Mouse (Mus musculus) testis, adult 2 months (tissue): ENCODE measurements around the gene Pbld2. TPM values are rescaled to one million over a fixed set of nuclear protein-coding genes. Genes with fewer than 3 reads are reported as not detected.
"Not testable (repeated sequence)": the region's sequence is repeated elsewhere in the genome, so short reads cannot be mapped to it uniquely, and the experiment has no call there.

Experiments used
- H3K27ac ChIP-seq: fragments of 200-500 bp; 2 replicates; pipeline ENCODE4 v1.5.1; 2012; ENCODE audit warnings: low read depth, low read length; ENCODE audit not compliant: control insufficient read depth, insufficient read depth
- H3K27me3 ChIP-seq: fragments of 200-500 bp; 2 replicates; pipeline ENCODE4 v1.6.1; 2012; ENCODE audit warnings: mild to moderate bottlenecking, low read length, moderate library complexity; ENCODE audit not compliant: control insufficient read depth, insufficient read depth
- H3K36me3 ChIP-seq: fragments of 200-500 bp; 2 replicates; pipeline ENCODE4 v1.6.1; 2012; ENCODE audit warnings: mild to moderate bottlenecking, low read length; ENCODE audit not compliant: control insufficient read depth, insufficient read depth
- H3K4me1 ChIP-seq: fragments of 200-500 bp; 2 replicates; pipeline ENCODE4 v1.6.1; 2012; ENCODE audit warnings: low read length; ENCODE audit not compliant: control insufficient read depth, insufficient read depth
- H3K4me3 ChIP-seq: fragments of 200-500 bp; 2 replicates; pipeline ENCODE4 v1.5.1; 2012; ENCODE audit warnings: low read depth, mild to moderate bottlenecking, low read length, moderate library complexity, mixed read lengths; ENCODE audit not compliant: control insufficient read depth
- CTCF ChIP-seq: fragments of 200-500 bp; IDR thresholded peaks from 2 replicates; pipeline ENCODE4 v1.5.1; 2012; ENCODE audit warnings: low read depth, mild to moderate bottlenecking, inconsistent platforms, low read length, moderate library complexity; ENCODE audit not compliant: control insufficient read depth, insufficient read depth, insufficient replicate concordance
- POLR2A ChIP-seq: fragments of 200-500 bp; IDR thresholded peaks from 2 replicates; pipeline ENCODE4 v1.6.1; 2012; ENCODE audit warnings: low read depth, mild to moderate bottlenecking, inconsistent platforms, low read length, moderate library complexity; ENCODE audit not compliant: control insufficient read depth
- polyA plus RNA-seq: library from polyadenylated mRNA; depleted of rRNA; stranded (reverse); fragments of >200 nt; gene quantifications from 2 replicates; pipeline ENCODE4 v1.2.3, GENCODE M21; 2012

Gene Pbld2
- polyA plus RNA-seq, 1 experiment, result 4.0 TPM

DNA sequence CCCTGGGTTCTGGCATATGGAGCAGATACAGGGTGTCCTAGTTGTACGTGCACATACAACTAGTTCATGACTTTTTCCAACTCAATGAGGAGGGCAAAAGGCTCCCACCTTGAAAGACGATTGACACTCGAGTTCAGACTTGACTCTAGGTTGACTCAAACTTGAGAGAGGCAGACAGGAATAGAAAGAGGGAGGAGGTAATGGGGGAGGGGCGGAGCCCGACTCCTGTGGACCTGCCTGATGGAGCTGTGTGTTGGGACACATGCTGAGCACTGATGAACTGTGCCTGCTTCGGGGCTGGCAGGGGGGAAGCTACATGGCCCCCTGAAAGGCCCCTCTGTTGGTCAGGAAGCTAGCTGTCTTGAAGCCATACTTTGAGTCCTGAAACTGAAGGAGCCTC lies 28.9 kb downstream of the Pbld2 start:
- TF ChIP-seq POLR2A (no peak), CTCF (no peak)
- H3K27ac ChIP-seq, result no peak overlapping the region
- no peaks in the 10 kb centered on the region for H3K4me1 ChIP-seq
- no peaks in the 10 kb centered on the region for H3K27me3 ChIP-seq
- no peaks in the 10 kb centered on the region for H3K36me3 ChIP-seq
- H3K4me3 ChIP-seq, result no peak overlapping the region

DNA sequence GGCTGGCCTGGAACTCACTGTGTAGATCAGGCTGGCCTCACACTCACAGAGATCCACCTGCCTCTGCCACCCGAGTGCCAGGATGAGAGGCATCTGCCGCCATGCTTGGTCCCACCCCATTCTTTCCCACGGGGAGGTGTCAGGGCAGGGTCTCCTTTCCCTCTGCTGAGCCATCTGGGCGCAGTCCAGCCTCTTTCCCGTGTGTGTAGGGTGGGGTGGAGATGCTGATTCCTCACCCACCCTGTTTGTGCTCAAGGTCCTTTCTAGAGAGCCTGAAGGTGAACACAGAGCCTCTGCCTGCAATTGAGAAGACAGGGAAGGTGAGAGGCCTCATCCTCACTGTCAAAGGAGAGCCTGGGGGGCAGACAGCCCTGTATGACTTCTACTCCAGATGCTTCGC lies 30.0 kb downstream of the Pbld2 start:
- not testable (repeated sequence) for H3K4me3 ChIP-seq, H3K4me1 ChIP-seq, H3K36me3 ChIP-seq, H3K27me3 ChIP-seq, H3K27ac ChIP-seq

DNA sequence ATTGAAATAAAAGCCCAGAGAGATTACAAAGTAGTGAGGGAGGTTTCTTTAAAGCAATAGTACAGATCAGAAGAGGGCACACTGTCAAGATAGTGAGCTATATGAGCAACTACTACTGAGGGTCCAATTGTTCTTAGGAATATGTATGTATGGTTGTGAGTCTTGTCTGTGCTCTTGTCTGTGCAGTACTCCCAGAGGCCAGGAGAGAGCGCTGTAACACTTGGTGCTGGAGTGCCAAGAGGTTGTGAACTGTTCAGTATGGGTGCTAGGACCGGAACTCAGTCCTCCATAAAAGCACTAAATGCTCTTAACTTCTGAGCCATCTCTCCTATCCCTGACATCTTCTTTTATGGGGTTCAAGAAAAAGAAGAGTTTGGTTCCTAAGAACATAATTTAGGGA lies 30.5 kb downstream of the Pbld2 start:
- H3K27ac ChIP-seq, result no peak overlapping the region
- H3K4me1 ChIP-seq, result no peaks in the 10 kb centered on the region
- no peaks in the 10 kb centered on the region for H3K27me3 ChIP-seq
- no peaks in the 10 kb centered on the region for H3K36me3 ChIP-seq
- TF ChIP-seq CTCF (peak; percentile 44; the same call in 1 of the 2 replicates), POLR2A (no peak)
- H3K4me3 ChIP-seq, result no peak overlapping the region

DNA sequence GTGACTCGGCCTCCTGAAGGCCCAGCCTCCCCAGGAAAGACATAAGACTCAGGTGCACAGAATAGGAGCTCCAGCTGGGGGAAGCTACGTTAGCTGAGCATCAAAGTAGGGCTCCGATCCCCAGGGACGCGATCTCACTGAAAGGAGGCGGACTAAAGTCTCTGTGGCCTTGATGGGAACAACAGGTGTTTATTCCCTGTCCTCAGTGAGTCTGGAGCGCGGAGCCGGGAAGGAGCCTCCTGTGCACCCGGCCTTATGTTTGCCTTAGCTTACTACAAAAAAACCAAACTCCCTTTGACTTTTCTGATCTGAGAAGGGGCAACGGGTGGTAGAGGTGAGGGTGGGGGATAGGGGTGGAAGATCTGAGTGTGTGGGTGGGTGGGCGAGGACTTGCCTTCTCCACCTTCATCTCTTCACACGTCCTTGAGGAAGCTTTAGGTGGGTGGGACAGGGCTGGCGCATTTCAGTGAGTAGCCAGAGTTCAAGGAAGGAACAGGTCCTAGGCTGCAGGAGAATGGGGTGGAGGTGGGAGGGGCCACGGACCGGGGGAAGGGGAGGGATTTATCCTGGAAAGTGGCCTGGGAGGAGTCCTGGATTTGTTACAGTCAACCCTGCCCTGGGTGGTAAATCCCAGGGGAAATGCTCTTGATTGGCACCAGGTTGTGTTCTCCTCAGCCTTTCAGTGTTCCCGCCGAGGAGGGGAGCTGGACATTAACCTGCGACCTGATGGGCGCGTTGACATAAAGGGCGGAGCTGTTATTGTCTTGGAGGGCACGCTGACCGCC lies 33.0 kb downstream of the Pbld2 start:
- no peaks in the 10 kb centered on the region for H3K36me3 ChIP-seq
- H3K4me1 ChIP-seq, result no peaks in the 10 kb centered on the region
- H3K27me3 ChIP-seq, result no peaks in the 10 kb centered on the region
- TF ChIP-seq CTCF (no peak), POLR2A (no peak)
- no peak overlapping the region for H3K27ac ChIP-seq
- H3K4me3 ChIP-seq, result no peak overlapping the region

DNA sequence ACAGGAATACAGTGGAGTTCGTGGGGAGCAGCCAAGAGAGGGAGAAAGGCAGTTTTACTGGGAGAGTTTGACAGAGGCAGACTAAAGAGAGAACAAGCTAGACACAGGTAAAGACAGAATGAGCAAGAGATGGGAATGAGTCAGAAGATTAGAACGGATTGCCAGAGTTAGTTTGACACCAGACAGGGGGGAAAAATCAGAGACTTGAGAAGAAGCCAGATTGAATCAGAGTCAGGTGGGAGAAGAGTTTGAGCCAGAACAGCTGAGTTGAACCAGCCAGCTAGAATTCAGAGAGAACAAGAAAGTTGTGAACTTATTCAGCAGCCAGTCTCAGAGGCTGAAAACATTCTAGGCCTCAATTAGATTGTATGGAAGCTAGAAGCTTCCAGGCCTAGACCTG lies 35.7 kb downstream of the Pbld2 start, which contains the start of gene Pbld1:
Gene Pbld1 (plus strand): TSS at position 301 of the 400 bp plus-strand sequence.
- no peaks in the 10 kb centered on the region for H3K4me1 ChIP-seq
- H3K36me3 ChIP-seq, result no peaks in the 10 kb centered on the region
- no peak within 1 kb of the TSS for H3K27ac ChIP-seq
- H3K27me3 ChIP-seq, result no peaks in the 10 kb centered on the region
- TF ChIP-seq POLR2A (no peak), CTCF (no peak)
- no peak within 1 kb of the TSS for H3K4me3 ChIP-seq

DNA sequence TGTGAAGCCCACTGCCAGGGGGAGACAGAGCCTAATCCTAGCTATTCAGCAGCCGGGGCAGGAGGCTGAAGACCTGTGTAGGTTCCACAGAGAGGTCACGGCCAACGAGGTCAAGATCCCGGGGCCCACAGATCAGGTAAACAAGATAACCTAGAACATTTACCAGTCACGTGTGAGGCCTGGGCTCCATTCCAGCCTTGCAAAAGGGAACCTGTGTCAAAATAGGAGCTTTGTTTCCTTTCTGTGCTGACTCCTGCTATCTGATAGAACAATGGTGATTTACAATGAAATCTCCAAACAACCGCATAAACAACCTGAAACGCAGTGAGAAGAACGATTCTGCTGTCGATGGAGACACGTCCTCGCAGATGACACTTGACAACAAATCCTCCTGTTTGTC lies 36.3 kb downstream of the Pbld2 start:
- Histone ChIP-seq H3K36me3 (no peaks in the 10 kb centered on the region), H3K27ac (no peak overlapping the region), H3K27me3 (no peaks in the 10 kb centered on the region), H3K4me3 (no peak overlapping the region), H3K4me1 (no peaks in the 10 kb centered on the region)
- TF ChIP-seq CTCF, result no peak
- TF ChIP-seq POLR2A, result no peak

DNA sequence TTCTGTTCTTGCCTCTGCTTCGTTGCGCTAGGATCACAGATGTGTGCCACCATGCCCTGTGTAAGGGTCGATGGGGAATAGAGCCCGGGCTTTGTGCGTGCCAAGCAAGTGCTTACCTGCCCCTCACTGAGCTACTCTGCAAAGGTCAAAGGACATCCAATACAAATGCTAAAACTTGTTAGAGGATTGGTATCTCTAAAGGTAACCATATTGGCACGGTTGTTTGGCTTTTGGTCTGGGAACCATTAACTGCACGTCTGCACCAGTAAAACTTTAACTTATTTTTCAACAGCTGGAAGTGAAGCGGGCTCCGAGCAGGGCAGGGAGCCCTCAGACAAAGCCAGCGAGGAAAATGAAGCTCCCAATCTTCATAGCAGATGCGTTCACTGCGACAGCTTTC lies 37.2 kb downstream of the Pbld2 start:
- H3K4me1 ChIP-seq, result no peaks in the 10 kb centered on the region
- no peak overlapping the region for H3K27ac ChIP-seq
- H3K4me3 ChIP-seq, result no peak overlapping the region
- no peaks in the 10 kb centered on the region for H3K27me3 ChIP-seq
- TF ChIP-seq POLR2A (no peak), CTCF (no peak)
- H3K36me3 ChIP-seq, result no peaks in the 10 kb centered on the region
